Comparison of ENCODE assay signal across 10 mouse cellular contexts in genomic region chr17:48407154-48407553, GRCm38 (mm10). TPM values are rescaled to one million over a fixed set of nuclear protein-coding genes. Genes with fewer than 3 reads are reported as not detected.
DNase-seq lines count a peak whose midpoint lies in the region; ATAC-seq and TF ChIP-seq lines count a peak whose summit lies in the region.
"Had no signal": no experiment of that assay in that cellular context is flagged by ENCODE, and none has a peak within 500 bp of the region (broad histone marks: within the 10 kb centered on the region; RNA-seq: fewer than 3 reads in every experiment).

No protein-coding gene starts in this region.

- H3K9ac ChIP-seq in lung, embryonic 15.5 days: no peak overlapping the region
- no peak overlapping the region for H3K9ac ChIP-seq in lung, postnatal 0 days (replicated peaks; ENCODE audit: low read depth)
- peak overlapping the region; percentile 100; the same call in 1 of the 2 replicates for H3K9ac ChIP-seq in forebrain, embryonic 11.5 days (ENCODE audit: low read length)

- peaks cover 27% of the 10 kb centered on the region for H3K4me1 ChIP-seq in lung, embryonic 15.5 days
- peaks cover 12% of the 10 kb centered on the region; the same call in 1 of the 2 replicates for H3K4me1 ChIP-seq in lung, postnatal 0 days (ENCODE audit: insufficient read depth, low read depth, low read length)
- H3K4me1 ChIP-seq in forebrain, embryonic 11.5 days (replicated peaks; ENCODE audit: control insufficient read depth, insufficient read depth, low read length): peaks cover 5% of the 10 kb centered on the region; the same call in 1 of the 2 replicates
- H3K4me1 ChIP-seq in lung, adult 2 months (ENCODE audit: control insufficient read depth, insufficient read depth, low read length): peaks cover 6% of the 10 kb centered on the region

- 0 out of 2 replicates have a peak overlapping the region, but pooled peaks have one; percentile 14 for H3K27ac ChIP-seq in lung, embryonic 15.5 days
- no peak overlapping the region for H3K27ac ChIP-seq in lung, postnatal 0 days (ENCODE audit: low read length)
- H3K27ac ChIP-seq in forebrain, embryonic 11.5 days (ENCODE audit: low read depth, low read length): no peak overlapping the region
- H3K27ac ChIP-seq: limb, embryonic 15.5 days had no signal

- peak overlapping the region; percentile 77 for H3K4me2 ChIP-seq in lung, embryonic 15.5 days
- H3K4me2 ChIP-seq in lung, postnatal 0 days (replicated peaks; ENCODE audit: low read depth, low read length): no peak overlapping the region
- peak overlapping the region; percentile 77; the same call in 1 of the 2 replicates for H3K4me2 ChIP-seq in forebrain, embryonic 11.5 days (ENCODE audit: low read depth, low read length, severe bottlenecking)

- 75% methylated on average over 4 of the region's 4 CpGs for WGBS in lung, embryonic 15.5 days
- WGBS in lung, postnatal 0 days: 66% methylated on average over 4 of the region's 4 CpGs
- WGBS in forebrain, embryonic 11.5 days: 94% methylated on average over 4 of the region's 4 CpGs
- WGBS in lung, adult 2 months: 54% methylated on average over 4 of the region's 4 CpGs

- no peaks in the 10 kb centered on the region for H3K9me3 ChIP-seq in lung, embryonic 15.5 days
- no peaks in the 10 kb centered on the region for H3K9me3 ChIP-seq in lung, postnatal 0 days (ENCODE audit: low read length)
- no peaks in the 10 kb centered on the region for H3K9me3 ChIP-seq in forebrain, embryonic 11.5 days (ENCODE audit: control insufficient read depth, low read length)
- H3K9me3 ChIP-seq: limb, embryonic 15.5 days had no signal

- TF ChIP-seq CTCF in lung, postnatal 0 days (IDR thresholded peaks at IDR 0.05): no peak
- no peak for TF ChIP-seq CTCF in lung, adult 2 months (IDR thresholded peaks at IDR 0.05; ENCODE audit: insufficient read depth, low read length)

- H3K36me3 ChIP-seq in lung, embryonic 15.5 days: no peaks in the 10 kb centered on the region
- H3K36me3 ChIP-seq in lung, postnatal 0 days (ENCODE audit: insufficient read depth, low read length): no peaks in the 10 kb centered on the region
- no peaks in the 10 kb centered on the region for H3K36me3 ChIP-seq in forebrain, embryonic 11.5 days (ENCODE audit: control insufficient read depth, insufficient read depth, low read length)

- no peaks in the 10 kb centered on the region for H3K27me3 ChIP-seq in lung, embryonic 15.5 days
- H3K27me3 ChIP-seq in lung, postnatal 0 days (replicated peaks; ENCODE audit: insufficient read depth, low read length): no peaks in the 10 kb centered on the region
- H3K27me3 ChIP-seq in forebrain, embryonic 11.5 days (ENCODE audit: control insufficient read depth, insufficient read depth, low read length): no peaks in the 10 kb centered on the region
- H3K27me3 ChIP-seq: limb, embryonic 15.5 days had no signal

- peak; percentile 44 for DNase-seq in cerebellum, adult 9-10 months
- no peak for DNase-seq in lung, postnatal 0 days (ENCODE audit: low spot score)
- no peak for DNase-seq in forebrain, embryonic 11.5 days (ENCODE audit: low spot score)
- no peak for DNase-seq in lung, adult 2 months
- DNase-seq in gastrocnemius, adult 18-20 months (ENCODE audit: low spot score): no peak
- DNase-seq: gastrocnemius, postnatal 25 days had no signal

- no peak for TF ChIP-seq EP300 in lung, postnatal 0 days (IDR thresholded peaks at IDR 0.05)

- ATAC-seq in cerebellum, adult (ENCODE audit: insufficient number of reproducible peaks, low FRiP score, low TSS enrichment): no peak
- ATAC-seq in lung, embryonic 15.5 days (ENCODE audit: borderline replicate concordance, extremely low read depth, low FRiP score, low TSS enrichment): no peak
- no peak for ATAC-seq in lung, postnatal 0 days
- no peak for ATAC-seq in forebrain, embryonic 11.5 days (replicated peaks; ENCODE audit: low FRiP score)
- ATAC-seq in megakaryocyte-erythroid progenitor cell, adult 5-6 weeks (replicated peaks; ENCODE audit: low FRiP score, low TSS enrichment, poor library complexity, severe bottlenecking): peak; percentile 20; the same call in 1 of the 2 replicates

- no peak overlapping the region for H3K4me3 ChIP-seq in lung, embryonic 15.5 days
- H3K4me3 ChIP-seq in lung, postnatal 0 days (ENCODE audit: low read depth, low read length): no peak overlapping the region
- H3K4me3 ChIP-seq in forebrain, embryonic 11.5 days (ENCODE audit: low read depth, low read length): no peak overlapping the region
- no peak overlapping the region for H3K4me3 ChIP-seq in lung, adult 2 months (replicated peaks; ENCODE audit: extremely low read depth, low read depth, low read length)

- TF ChIP-seq POLR2A in lung, adult 2 months (IDR thresholded peaks at IDR 0.05; ENCODE audit: borderline replicate concordance, extremely low read depth, low read depth, low read length): no peak

RNA-seq across cellular contexts. Expression of gene Nfya, which starts 2.6 kb away (rescaled TPM):
- polyA plus RNA-seq in lung, embryonic 15.5 days (2015; fragmentation: Nextera tagmentation; extraction: Ambion mirVana): 17.0 and 19.9 TPM in 2 replicates
- 5.6 and 8.5 TPM in 2 replicates for polyA plus RNA-seq in lung, postnatal 0 days (2015; fragmentation: Nextera tagmentation; extraction: Ambion mirVana)
- 24.5 and 25.6 TPM in 2 replicates for polyA plus RNA-seq in forebrain, embryonic 11.5 days (2014; fragmentation: Nextera tagmentation; extraction: Ambion mirVana)
- 89.3 and 113 TPM in 2 replicates for total RNA-seq in megakaryocyte-erythroid progenitor cell, adult 5-6 weeks (2014; fragmentation: Nextera tagmentation)
- total RNA-seq in megakaryocyte-erythroid progenitor cell, adult 5-6 weeks (2017): 32.8 and 55.7 TPM in 2 replicates
- polyA plus RNA-seq in lung, adult 2 months (2012; rRNA removed): 64.4 and 82.6 TPM in 2 replicates
- 1 to 10 TPM; 5.4 to 7.3 TPM for total RNA-seq in gastrocnemius, adult 18-20 months (2021)

RNA-seq across cellular contexts. Expression of gene Oard1, which starts 2.7 kb away (rescaled TPM):
- polyA plus RNA-seq in lung, embryonic 15.5 days (2015; fragmentation: Nextera tagmentation; extraction: Ambion mirVana): 70.6 and 75.7 TPM in 2 replicates
- polyA plus RNA-seq in lung, postnatal 0 days (2015; fragmentation: Nextera tagmentation; extraction: Ambion mirVana): 43.9 and 45.8 TPM in 2 replicates
- polyA plus RNA-seq in forebrain, embryonic 11.5 days (2014; fragmentation: Nextera tagmentation; extraction: Ambion mirVana): 91.6 and 91.8 TPM in 2 replicates
- total RNA-seq in megakaryocyte-erythroid progenitor cell, adult 5-6 weeks (2014; fragmentation: Nextera tagmentation): 56.0 and 61.4 TPM in 2 replicates
- total RNA-seq in megakaryocyte-erythroid progenitor cell, adult 5-6 weeks (2017): 76.9 and 90.2 TPM in 2 replicates
- 6.7 and 11.9 TPM in 2 replicates for polyA plus RNA-seq in lung, adult 2 months (2012; rRNA removed)
- total RNA-seq in gastrocnemius, adult 18-20 months (2021): 10 to 100 TPM; 12.3 to 17.4 TPM

RNA-seq across cellular contexts. Expression of gene Apobec2, which starts 25.6 kb away (rescaled TPM):
- 7.5 and 8.7 TPM in 2 replicates for polyA plus RNA-seq in lung, embryonic 15.5 days (2015; fragmentation: Nextera tagmentation; extraction: Ambion mirVana)
- polyA plus RNA-seq in lung, postnatal 0 days (2015; fragmentation: Nextera tagmentation; extraction: Ambion mirVana): 5.6 and 6.5 TPM in 2 replicates
- 0.51 and 0.56 TPM in 2 replicates for polyA plus RNA-seq in forebrain, embryonic 11.5 days (2014; fragmentation: Nextera tagmentation; extraction: Ambion mirVana)
- 1.7 TPM in 1 of 2 replicates, not detected in the other for total RNA-seq in megakaryocyte-erythroid progenitor cell, adult 5-6 weeks (2014; fragmentation: Nextera tagmentation)
- 0.30 TPM in 1 of 2 replicates, not detected in the other for total RNA-seq in megakaryocyte-erythroid progenitor cell, adult 5-6 weeks (2017)
- polyA plus RNA-seq in lung, adult 2 months (2012; rRNA removed): 1.7 and 39.9 TPM in 2 replicates
- 100 to 1,000 TPM; 411 to 558 TPM for total RNA-seq in gastrocnemius, adult 18-20 months (2021)

RNA-seq across cellular contexts. Expression of gene Tspo2, which starts 44.2 kb away (rescaled TPM):
- polyA plus RNA-seq in lung, embryonic 15.5 days (2015; fragmentation: Nextera tagmentation; extraction: Ambion mirVana): 3.6 and 3.8 TPM in 2 replicates
- 2.0 and 3.1 TPM in 2 replicates for polyA plus RNA-seq in lung, postnatal 0 days (2015; fragmentation: Nextera tagmentation; extraction: Ambion mirVana)
- polyA plus RNA-seq in forebrain, embryonic 11.5 days (2014; fragmentation: Nextera tagmentation; extraction: Ambion mirVana): 0.63 and 1.4 TPM in 2 replicates
- total RNA-seq in megakaryocyte-erythroid progenitor cell, adult 5-6 weeks (2014; fragmentation: Nextera tagmentation): 192 and 203 TPM in 2 replicates
- 86.3 and 160 TPM in 2 replicates for total RNA-seq in megakaryocyte-erythroid progenitor cell, adult 5-6 weeks (2017)
- 0.24 and 1.3 TPM in 2 replicates for polyA plus RNA-seq in lung, adult 2 months (2012; rRNA removed)
- not detected for total RNA-seq in gastrocnemius, adult 18-20 months (2021)
- total RNA-seq: gastrocnemius, postnatal 25 days had no signal

RNA-seq across cellular contexts. Expression of gene Treml1, which starts 47.4 kb away (rescaled TPM):
- 2.7 and 2.9 TPM in 2 replicates for polyA plus RNA-seq in lung, embryonic 15.5 days (2015; fragmentation: Nextera tagmentation; extraction: Ambion mirVana)
- polyA plus RNA-seq in lung, postnatal 0 days (2015; fragmentation: Nextera tagmentation; extraction: Ambion mirVana): 4.3 and 5.0 TPM in 2 replicates
- 2.6 TPM in 2 replicates for polyA plus RNA-seq in forebrain, embryonic 11.5 days (2014; fragmentation: Nextera tagmentation; extraction: Ambion mirVana)
- 1.0 and 1.7 TPM in 2 replicates for total RNA-seq in megakaryocyte-erythroid progenitor cell, adult 5-6 weeks (2014; fragmentation: Nextera tagmentation)
- total RNA-seq in megakaryocyte-erythroid progenitor cell, adult 5-6 weeks (2017): 5.2 and 12.9 TPM in 2 replicates
- 3.3 and 6.3 TPM in 2 replicates for polyA plus RNA-seq in lung, adult 2 months (2012; rRNA removed)
- total RNA-seq in gastrocnemius, adult 18-20 months (2021): under 1 TPM in 1 of 2 experiments, not detected in 1; 0.19 TPM
